8 mouse cellular contexts compared by ENCODE assay signal in the genomic region with DNA sequence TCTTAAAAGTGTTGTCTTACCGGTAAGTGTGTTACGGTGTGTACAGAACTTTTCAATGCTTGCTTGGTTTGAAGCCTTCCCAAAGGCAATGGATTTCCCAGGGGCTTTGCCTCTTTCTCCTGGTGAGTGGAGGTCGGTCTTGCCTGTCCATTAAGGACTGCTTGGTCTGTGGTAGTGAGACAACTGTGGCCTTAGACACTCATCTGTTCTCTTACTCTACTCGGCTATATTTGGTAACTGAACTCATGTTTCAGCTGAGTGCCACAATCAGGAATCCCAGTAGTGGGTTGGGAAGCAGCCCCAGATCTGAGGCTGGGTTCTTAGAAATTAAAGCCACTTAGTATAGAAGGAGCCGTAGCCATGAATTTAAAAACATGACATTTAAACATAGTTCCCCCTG. TPM values are rescaled to one million over a fixed set of nuclear protein-coding genes. Genes with fewer than 3 reads are reported as not detected.
DNase-seq lines count a peak whose midpoint lies in the region; ATAC-seq and TF ChIP-seq lines count a peak whose summit lies in the region.

A gene (minus strand): TSS at position 170 of the 400 bp plus-strand sequence.

- TF ChIP-seq CTCF in ES-Bruce4 (IDR thresholded peaks at IDR 0.05; ENCODE audit: low read depth, low read length): no peak
- no peak for TF ChIP-seq CTCF in intestine, postnatal 0 days (IDR thresholded peaks at IDR 0.05; ENCODE audit: low read depth)

- no peak within 1 kb of the TSS for H3K9ac ChIP-seq in ES-Bruce4 (ENCODE audit: low read depth, poor library complexity, severe bottlenecking)
- H3K9ac ChIP-seq in intestine, postnatal 0 days (ENCODE audit: low read depth, low read length): no peak within 1 kb of the TSS

- H3K4me2 ChIP-seq in intestine, postnatal 0 days (replicated peaks; ENCODE audit: low read depth): no peak within 1 kb of the TSS

- H3K27ac ChIP-seq in ES-Bruce4 (ENCODE audit: insufficient read depth, low read length): no peak within 1 kb of the TSS
- H3K27ac ChIP-seq in intestine, postnatal 0 days (ENCODE audit: low read depth, low read length): no peak within 1 kb of the TSS

- H3K4me3 ChIP-seq in ES-Bruce4 (ENCODE audit: low read depth, low read length): no peak within 1 kb of the TSS
- H3K4me3 ChIP-seq in intestine, postnatal 0 days (ENCODE audit: low read depth, low read length): no peak within 1 kb of the TSS

- H3K9me3 ChIP-seq in ES-Bruce4 (replicated peaks; ENCODE audit: control insufficient read depth, insufficient read depth, low read length, poor library complexity, severe bottlenecking): no peaks in the 10 kb centered on the region
- no peaks in the 10 kb centered on the region for H3K9me3 ChIP-seq in intestine, postnatal 0 days (ENCODE audit: control insufficient read depth)

- TF ChIP-seq POLR2A in ES-Bruce4 (IDR thresholded peaks at IDR 0.05; ENCODE audit: insufficient read depth, low read length): no peak

- ATAC-seq in intestine, postnatal 0 days: no peak
- no peak for ATAC-seq in granulocyte monocyte progenitor cell, adult 5-6 weeks (replicated peaks; ENCODE audit: poor library complexity, severe bottlenecking)

- DNase-seq in adrenal gland, postnatal 36 days: no peak
- no peak for DNase-seq in gonadal fat pad, adult 2 months (ENCODE audit: low read depth)
- DNase-seq in left cerebral cortex, postnatal 14 days (ENCODE audit: low spot score in 2 of 2): no peak
- no peak for DNase-seq in embryo, embryonic 10 days (ENCODE audit: low spot score)
- DNase-seq in B cell, adult 2 months: no peak

- 90% methylated on average over 5 of the region's 5 CpGs for WGBS in intestine, postnatal 0 days

- no peaks in the 10 kb centered on the region for H3K36me3 ChIP-seq in ES-Bruce4 (ENCODE audit: control insufficient read depth, insufficient read depth, low read length, poor library complexity, severe bottlenecking)
- H3K36me3 ChIP-seq in intestine, postnatal 0 days (ENCODE audit: control insufficient read depth, insufficient read depth): no peaks in the 10 kb centered on the region

- no peaks in the 10 kb centered on the region for H3K27me3 ChIP-seq in ES-Bruce4 (ENCODE audit: control insufficient read depth, insufficient read depth, low read length, poor library complexity, severe bottlenecking)
- H3K27me3 ChIP-seq in intestine, postnatal 0 days (replicated peaks; ENCODE audit: control insufficient read depth, insufficient read depth, low read length): no peaks in the 10 kb centered on the region

- intact Hi-C loops in left cerebral cortex, postnatal 14 days (cut with DNase I): no loop called here

- no peak for TF ChIP-seq EP300 in ES-Bruce4 (IDR thresholded peaks at IDR 0.05; ENCODE audit: insufficient read depth, low read depth, low read length)

- no peaks in the 10 kb centered on the region for H3K4me1 ChIP-seq in ES-Bruce4 (ENCODE audit: control insufficient read depth, insufficient read depth, low read length)
- no peaks in the 10 kb centered on the region for H3K4me1 ChIP-seq in intestine, postnatal 0 days (replicated peaks; ENCODE audit: control insufficient read depth, insufficient read depth, low read length)

RNA-seq across cellular contexts. Expression of the gene that starts here (rescaled TPM):
- 60.2 and 63.6 TPM in 2 replicates for polyA plus RNA-seq in ES-Bruce4 (2011; ENCODE audit: insufficient read depth, insufficient read length, low read depth, missing spikeins)
- 10 to 100 TPM; 33.2 to 46.8 TPM for total RNA-seq in adrenal gland, postnatal 36 days (2021)
- polyA plus RNA-seq in gonadal fat pad, adult 2 months (2012; rRNA removed): 16.8 and 18.2 TPM in 2 replicates
- 62.3 and 73.8 TPM in 2 replicates for polyA plus RNA-seq in intestine, postnatal 0 days (2015; fragmentation: Nextera tagmentation; extraction: Ambion mirVana)
- 1 to 10 TPM; 4.0 to 4.7 TPM for total RNA-seq in left cerebral cortex, postnatal 14 days (2021)
- not detected in 2 replicates for total RNA-seq in granulocyte monocyte progenitor cell, adult 5-6 weeks (2014; fragmentation: Nextera tagmentation)
- total RNA-seq in granulocyte monocyte progenitor cell, adult 5-6 weeks (2017): not detected in 2 replicates

Comparison
In these comparisons a context has a peak if more than half of its experiments do, and no peak if none do; other contexts are left out.
1. RNA of the gene that starts here (total RNA-seq): 33.2 to 46.8 TPM in adrenal gland, postnatal 36 days; 4.0 to 4.7 TPM in left cerebral cortex, postnatal 14 days and not detected in granulocyte monocyte progenitor cell, adult 5-6 weeks; every median in the first group is over 4 times any median in the second.